Mouse (Mus musculus): ENCODE measurements around the gene Slc17a8.

DNA sequence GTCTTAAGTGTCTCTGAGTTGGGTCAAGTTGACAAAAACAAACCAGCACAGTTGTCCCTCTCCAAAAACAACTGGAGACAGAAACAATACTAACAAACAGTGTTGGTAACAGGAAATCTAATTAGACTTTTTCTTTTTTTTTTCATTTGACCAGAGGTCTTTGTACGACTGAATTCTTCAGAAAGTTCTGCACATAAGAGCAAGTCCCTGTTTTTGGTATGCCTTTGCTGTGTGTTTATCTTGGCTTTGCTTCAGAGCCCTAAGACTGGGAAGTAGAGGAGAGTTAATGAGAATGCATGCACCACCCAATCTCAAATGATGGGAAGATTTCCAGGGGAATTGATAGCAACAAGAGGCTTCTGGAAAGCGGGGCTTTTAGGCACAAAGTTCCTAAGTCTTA lies 74.1 kb downstream of the Slc17a8 start:
- TF ChIP-seq POLR2A (IDR thresholded peaks at IDR 0.05; ENCODE audit: low read depth, low read length) = no peak
- TF ChIP-seq CTCF (IDR thresholded peaks at IDR 0.05; ENCODE audit: extremely low read depth, insufficient read depth, insufficient read length, insufficient replicate concordance) = no peak

Data from spleen, adult 2 months (tissue).